Comparison of ENCODE assay signal across 8 mouse cellular contexts in the genomic region with DNA sequence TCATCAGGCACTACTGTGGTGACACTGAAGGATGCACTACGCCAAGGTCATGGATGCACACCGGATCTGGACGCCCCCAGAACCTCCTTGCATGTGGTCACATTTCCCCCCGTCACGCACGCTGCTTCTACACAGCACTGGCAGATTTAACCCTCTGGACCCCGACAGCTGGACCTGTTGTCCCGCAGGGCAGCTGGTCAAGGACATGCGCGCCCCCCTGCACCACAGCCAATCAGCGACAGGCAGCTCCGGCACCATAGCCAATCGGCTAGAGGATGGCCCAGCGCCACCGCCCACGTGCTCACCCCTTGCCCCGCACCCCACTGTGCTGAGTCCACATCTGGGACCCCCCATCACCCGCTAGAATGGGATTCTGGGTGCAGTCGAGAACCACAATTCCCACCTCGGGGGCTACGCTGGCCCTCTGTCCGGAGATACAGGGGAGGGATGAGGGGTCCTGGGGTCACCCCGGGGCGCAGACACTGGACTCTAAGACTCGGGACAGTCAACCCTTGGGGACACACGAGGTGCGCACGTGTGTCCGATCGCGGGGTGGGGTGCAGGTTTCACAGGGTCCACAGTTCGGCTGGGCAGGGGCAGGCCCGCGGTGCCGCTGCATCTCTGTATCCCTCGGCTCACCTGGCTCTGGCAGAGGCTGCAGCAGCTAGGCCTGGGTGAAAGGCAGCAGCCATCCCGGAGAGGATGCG. TPM values are rescaled to one million over a fixed set of nuclear protein-coding genes. Genes with fewer than 3 reads are reported as not detected.
DNase-seq lines count a peak whose midpoint lies in the region; ATAC-seq lines count a peak whose summit lies in the region.

No protein-coding gene starts in this region.

- WGBS in hindbrain, embryonic 11.5 days: under 1% methylated on average over 36 of the region's 38 CpGs

- peak overlapping the region; percentile 91 for H3K4me3 ChIP-seq in hindbrain, embryonic 11.5 days (ENCODE audit: low read depth, low read length)

- H3K36me3 ChIP-seq in hindbrain, embryonic 11.5 days (ENCODE audit: control insufficient read depth, insufficient read depth, low read length): no peaks in the 10 kb centered on the region

- peak overlapping the region; percentile 64 for H3K4me2 ChIP-seq in hindbrain, embryonic 11.5 days (replicated peaks; ENCODE audit: low read depth, low read length)

- no peaks in the 10 kb centered on the region for H3K9me3 ChIP-seq in hindbrain, embryonic 11.5 days (ENCODE audit: control insufficient read depth, low read length)

- no peaks in the 10 kb centered on the region for H3K27me3 ChIP-seq in hindbrain, embryonic 11.5 days (ENCODE audit: control insufficient read depth, insufficient read depth, low read length)

- H3K4me1 ChIP-seq in hindbrain, embryonic 11.5 days (replicated peaks; ENCODE audit: control insufficient read depth, insufficient read depth, low read length): peaks cover 4% of the 10 kb centered on the region; the same call in 1 of the 2 replicates

- DNase-seq in Muller cell, postnatal 12 days (ENCODE audit: inconsistent ontology term): peak; percentile 82
- DNase-seq in cerebellum, adult 9-11 months: peak; percentile 90
- DNase-seq in frontal cortex, adult 2 months (ENCODE audit: extremely low spot score in 1 of 2, low spot score in 1 of 2): peak; percentile 67 to 89
- peak; percentile 83 for DNase-seq in hindbrain, embryonic 11.5 days (ENCODE audit: low spot score)
- DNase-seq in layer of hippocampus, postnatal 14 days (ENCODE audit: low spot score in 2 of 2): peak; percentile 86 to 88
- DNase-seq in lung, postnatal 10 days: peak; percentile 85
- DNase-seq in ovary, postnatal 36 days (ENCODE audit: low spot score): peak; percentile 70
- peak; percentile 73 for DNase-seq in thymus, postnatal 14 days

- peak overlapping the region; percentile 84 for H3K9ac ChIP-seq in hindbrain, embryonic 11.5 days (ENCODE audit: low read depth, low read length)

- ATAC-seq in hindbrain, embryonic 11.5 days (ENCODE audit: low FRiP score): peak; percentile 98

- H3K27ac ChIP-seq in hindbrain, embryonic 11.5 days (ENCODE audit: low read depth, low read length): peak overlapping the region; percentile 79

RNA-seq across cellular contexts. Expression of a gene that starts 0.6 kb away (rescaled TPM):
- polyA plus RNA-seq in frontal cortex, adult 2 months (2012; rRNA removed): 202 and 213 TPM in 2 replicates
- polyA plus RNA-seq in hindbrain, embryonic 11.5 days (2014; fragmentation: Nextera tagmentation; extraction: Ambion mirVana): 82.5 and 84.8 TPM in 2 replicates
- 100 to 1,000 TPM; 237 to 247 TPM for total RNA-seq in layer of hippocampus, postnatal 14 days (2021)

RNA-seq across cellular contexts. Expression of a gene that starts 34.4 kb away (rescaled TPM):
- 27.6 and 28.9 TPM in 2 replicates for polyA plus RNA-seq in frontal cortex, adult 2 months (2012; rRNA removed)
- polyA plus RNA-seq in hindbrain, embryonic 11.5 days (2014; fragmentation: Nextera tagmentation; extraction: Ambion mirVana): 14.3 and 16.8 TPM in 2 replicates
- total RNA-seq in layer of hippocampus, postnatal 14 days (2021): 10 to 100 TPM; 29.7 to 31.6 TPM

Comparison
In these comparisons a context has a peak if more than half of its experiments do, and no peak if none do; other contexts are left out.
1. Peak in every context shown above with its lines: DNase-seq, ATAC-seq, H3K4me3 ChIP-seq and H3K27ac ChIP-seq.